Mouse (Mus musculus): Measurements from ENCODE around the gene Rab24.
A peak's percentile ranks its signal among the peaks of the same experiment; 100 is the strongest.

Rab24 gene

DNA sequence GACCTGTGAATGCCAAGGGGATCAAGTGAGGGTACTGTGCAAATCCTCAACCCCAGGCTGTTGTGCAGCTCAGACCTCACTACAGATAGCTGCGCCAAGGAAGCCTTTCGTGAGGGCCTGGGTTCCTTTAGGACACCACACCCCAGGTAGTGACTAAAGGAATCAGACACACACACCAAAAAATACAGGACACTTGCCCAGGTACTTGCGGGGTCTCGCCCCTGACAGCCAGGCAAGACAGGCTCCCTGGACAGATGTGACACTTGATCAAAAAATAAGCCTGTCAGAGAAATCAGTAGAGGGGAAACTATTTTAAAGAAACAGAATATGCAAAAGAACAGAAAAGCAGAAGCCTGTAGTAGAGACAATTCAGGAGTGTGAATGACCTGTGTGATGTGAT is 6.9 kb upstream of the Rab24 start:
- no peak for DNase-seq

DNA sequence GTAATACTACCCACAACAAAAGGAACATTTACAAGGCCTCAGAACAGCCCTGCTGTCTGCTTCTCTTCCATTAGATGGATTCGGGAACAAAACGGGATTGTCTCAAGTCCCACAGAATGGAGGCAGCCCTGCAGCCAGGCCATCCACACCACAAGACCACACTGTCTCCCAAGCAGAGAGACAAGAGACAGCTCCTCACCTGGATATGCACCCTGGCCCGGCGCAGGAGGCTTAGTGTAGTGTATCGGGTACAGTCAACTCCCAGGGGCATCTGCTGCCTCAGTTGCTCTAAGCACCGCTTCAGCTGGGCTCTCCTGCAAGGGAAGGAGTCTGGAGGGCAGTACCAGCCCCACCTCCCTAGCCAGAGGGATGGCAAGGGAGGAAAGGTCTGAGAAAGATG is 6.4 kb upstream of the Rab24 start:
- DNase-seq, result no peak

DNA sequence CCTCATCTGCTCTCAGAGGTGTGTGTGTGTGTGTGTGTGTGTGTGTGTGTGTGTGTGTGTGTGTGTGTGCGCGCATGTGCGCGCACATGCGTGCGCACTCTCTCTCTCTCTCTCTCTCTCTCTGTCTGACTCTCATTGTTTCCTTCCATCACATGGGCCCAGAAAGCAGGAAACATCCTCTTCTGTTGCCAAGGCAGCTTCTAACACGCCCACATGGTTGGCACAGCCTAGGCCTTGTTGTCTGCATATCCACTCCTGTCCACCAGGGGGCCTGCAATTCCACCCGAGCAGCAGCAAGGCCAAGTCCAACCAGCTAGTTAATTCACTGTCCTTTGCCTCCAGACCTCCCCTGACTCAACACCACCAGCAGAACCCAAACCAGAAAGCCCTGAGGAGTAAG is 5.9 kb upstream of the Rab24 start:
- peak; percentile 98 for DNase-seq

DNA sequence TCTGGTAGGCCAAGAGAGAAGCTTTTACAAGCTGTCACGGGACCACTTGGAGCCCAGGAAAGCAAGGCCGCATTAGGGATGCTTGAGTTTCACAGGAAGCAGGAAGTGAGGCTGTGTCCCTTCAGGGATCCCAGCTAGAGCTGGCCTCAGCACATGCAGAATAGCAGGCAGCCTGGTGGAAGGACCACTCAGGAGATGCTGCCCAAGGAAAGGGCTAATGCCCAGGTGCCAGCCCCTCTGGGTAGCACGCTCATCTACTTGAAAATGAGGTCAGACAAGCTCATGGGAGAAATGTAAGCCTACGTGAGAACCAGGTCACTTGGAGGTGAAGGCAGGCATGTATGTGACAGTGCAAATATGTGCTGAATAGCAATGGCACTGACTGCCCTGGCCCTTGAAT is 5.4 kb upstream of the Rab24 start:
- DNase-seq, result no peak

DNA sequence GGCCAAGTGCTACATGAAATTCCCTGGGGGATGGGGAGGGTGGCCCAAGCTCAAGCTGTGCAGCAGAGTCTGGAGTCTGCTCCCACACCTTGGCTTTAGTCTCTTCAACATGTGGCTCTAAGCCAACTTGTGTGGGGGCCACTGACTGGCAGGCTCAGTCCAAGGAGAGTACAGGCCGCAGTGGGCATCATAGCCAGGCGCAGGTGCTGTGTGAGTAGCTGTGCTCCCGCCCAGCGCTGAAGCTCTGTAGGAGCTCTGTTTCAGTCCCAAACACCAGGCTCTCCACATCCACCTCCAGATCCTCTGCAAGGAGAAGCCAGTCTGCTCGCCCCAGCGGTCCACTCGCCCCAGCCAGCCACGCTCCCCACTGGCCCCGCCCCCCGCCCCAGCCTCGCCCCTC is 3.9 kb upstream of the Rab24 start:
- no peak for DNase-seq

DNA sequence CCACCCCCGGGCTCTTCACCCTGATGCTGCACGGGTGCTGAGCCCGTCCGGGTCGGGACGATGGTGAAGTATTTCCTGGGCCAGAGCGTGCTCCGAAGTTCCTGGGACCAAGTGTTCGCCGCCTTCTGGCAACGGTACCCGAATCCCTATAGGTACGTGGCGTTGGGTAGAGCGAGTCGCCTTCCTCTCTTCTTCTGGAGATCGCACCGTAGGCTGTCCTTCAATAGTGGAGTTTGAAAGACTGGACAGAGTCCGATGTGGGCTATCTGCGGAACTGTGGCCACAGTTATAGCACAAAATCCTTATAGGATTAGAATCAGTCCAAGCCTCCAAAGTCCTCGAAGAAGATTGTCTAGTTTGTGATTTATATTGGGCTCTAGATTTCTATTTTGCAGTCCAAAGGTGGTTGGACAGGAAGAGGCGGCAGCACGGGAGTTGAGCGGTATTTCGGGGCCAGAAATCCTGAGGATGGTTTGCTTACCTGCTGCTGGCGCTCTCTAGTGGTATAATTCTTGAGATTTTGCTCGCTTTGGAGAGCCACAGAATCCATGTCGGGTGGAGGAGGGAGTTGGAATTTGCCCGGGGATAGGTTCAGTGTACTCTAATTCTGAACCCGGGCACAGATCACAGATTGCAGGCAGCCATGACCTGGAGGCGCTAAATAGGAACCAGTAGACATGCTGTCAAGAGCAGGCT is 532 bp upstream of the Rab24 start:
- peak; percentile 91 for DNase-seq

DNA sequence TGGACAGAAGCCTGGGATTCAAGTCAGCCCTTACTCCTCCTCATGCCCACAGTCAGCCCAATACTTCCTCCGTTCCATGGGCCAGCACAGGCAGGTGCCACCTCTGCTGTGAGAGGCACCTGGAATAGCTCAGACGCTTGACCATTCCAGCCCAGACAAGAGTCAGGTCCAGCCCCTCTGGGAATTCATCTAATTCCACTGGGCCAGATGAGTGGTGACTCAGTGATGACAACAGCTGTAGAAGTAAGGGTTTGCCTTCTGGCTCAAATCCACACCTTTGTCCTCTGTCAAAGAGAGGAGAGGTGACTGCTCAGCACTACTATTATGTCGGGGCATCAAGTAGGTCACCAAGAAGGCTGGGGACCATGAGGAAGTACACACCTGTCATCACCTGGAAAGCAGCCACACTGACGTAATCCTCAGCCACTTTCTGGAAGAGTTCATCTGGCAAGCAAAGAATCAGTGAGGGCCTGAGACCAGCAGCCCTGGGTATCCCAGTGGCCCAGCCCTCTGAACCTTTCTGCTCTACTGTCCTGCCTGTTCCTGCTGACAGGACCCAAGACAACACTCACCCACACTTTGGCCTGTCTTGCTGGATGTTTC is 1.7 kb downstream of the Rab24 start, which contains the start of gene Prelid1:
Gene Prelid1, plus strand, starts transcription at position 570 of the 603 bp plus-strand sequence.
- DNase-seq, result peak; percentile 90

DNA sequence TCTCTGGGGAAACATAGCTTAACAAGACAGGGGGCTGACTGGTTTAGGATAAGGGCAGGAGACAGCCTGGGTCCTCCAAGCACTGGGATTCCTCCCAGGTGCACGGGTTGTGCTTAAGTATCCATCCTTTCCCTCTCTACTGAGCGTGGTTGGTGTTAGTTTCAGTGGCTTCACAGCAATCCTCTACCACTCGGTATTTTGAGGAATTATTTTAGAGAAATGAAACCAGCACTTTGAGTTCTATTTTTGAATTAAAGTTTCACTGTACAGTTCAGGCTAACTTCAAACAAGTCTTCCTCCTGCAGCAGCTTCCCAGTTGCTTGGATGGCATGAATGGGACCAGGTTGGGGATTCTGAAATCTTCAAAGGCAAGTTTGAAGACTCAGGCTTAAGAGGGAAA is 3.4 kb downstream of the Rab24 start:
- DNase-seq, result no peak

DNA sequence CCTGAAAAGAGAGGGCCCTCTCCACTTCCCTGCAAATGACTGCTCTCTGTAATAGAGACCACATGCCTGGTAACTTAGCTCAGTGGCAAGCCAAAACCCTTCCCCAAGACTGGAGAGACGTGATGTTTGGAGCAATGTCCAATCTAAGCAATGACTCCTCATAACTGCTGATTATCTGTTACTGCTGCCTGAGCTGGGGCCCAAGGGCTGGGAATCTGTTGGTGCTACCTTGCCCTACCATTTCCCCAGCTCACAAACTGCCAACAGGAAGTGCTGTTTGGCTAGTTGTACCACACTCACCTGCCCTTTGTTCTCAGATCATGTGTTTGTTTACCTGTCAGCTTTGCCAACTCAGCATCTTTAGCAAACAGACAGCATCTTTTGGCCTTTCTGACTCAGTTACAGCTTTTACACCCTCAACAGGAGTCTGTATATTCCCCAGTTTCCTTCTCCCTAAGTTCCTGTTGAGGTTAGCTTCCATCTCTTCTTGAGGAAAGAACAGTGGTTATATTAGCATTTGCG is 6.8 kb downstream of the Rab24 start:
- no peak for DNase-seq

DNA sequence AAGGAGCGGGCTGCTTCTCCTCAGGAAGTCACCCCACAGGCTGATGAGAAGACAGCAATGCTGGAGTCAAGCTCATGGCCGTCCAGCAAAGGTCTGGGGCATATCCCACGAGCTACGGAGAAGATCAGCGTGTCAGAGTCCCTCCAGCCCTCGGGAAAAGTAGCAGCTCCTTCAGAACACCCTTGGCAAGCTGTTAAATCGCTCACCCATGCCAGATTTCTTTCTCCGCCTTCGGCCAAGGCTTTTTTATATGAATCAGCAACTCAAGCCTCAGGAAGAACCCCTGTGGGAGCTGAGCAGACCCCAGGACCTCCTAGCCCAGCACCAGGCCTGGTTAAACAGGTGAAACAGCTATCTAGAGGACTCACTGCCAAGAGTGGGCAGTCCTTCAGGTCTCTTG is 8.7 kb downstream of the Rab24 start:
- peak; percentile 92 for DNase-seq

DNA sequence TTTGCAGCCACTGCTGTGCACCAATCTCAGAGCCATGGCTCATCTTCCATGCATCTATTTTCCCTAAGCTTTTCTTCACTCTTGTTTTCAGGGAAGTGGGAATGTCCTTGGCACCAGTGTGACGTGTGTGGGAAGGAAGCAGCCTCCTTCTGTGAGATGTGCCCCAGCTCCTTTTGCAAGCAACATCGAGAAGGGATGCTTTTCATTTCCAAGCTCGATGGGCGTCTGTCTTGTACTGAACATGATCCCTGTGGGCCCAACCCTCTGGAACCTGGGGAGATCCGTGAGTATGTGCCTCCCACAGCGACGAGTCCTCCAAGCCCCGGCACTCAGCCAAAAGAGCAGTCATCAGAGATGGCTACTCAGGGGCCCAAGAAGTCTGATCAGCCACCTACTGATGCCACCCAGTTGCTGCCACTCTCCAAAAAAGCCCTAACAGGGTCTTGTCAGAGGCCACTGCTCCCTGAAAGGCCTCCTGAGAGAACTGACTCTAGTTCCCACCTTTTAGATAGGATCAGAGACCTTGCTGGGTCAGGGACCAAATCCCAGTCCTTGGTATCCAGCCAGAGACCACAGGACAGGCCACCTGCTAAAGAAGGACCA is 9.6 kb downstream of the Rab24 start:
- peak; percentile 90 for DNase-seq

DNA sequence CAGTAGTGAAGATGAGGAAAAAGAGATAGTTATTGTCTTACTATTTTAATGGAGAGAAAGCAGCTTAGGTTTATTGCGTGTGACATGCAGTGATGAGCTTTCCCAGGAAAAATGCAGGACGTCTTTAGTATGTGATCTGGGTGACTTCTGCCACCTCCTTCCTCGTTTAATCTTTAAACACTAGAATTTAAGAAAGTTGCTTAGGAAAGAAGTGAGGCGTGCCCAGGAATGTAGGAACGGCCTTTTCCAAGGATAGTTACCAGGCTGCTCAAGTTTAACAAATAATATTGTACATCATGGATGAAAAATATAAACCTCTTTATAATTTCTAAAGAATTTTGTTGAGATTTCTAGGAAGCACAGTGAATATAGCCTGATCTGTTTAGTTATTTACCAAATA is 20.8 kb downstream of the Rab24 start:
- peak; percentile 52 for DNase-seq

DNA sequence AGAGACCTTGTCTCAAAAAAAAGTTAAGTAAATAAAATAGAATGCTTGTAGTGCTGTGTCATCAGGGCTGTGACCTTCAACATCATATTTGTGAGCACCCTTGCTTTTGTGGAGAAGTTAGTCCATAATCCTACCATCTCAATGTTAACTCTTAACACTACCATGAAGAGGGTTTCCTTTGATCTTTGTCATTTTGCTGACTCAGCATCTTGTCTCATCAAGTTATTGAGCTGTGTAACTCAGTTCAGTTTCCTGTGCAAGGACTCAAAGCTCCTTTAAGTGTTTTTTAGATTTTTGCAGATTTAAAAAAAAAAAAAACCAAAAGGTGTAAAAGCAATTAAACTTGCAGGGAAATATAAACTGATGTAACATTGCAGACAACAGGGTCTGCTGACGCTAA is 25.0 kb downstream of the Rab24 start:
- DNase-seq, result no peak

DNA sequence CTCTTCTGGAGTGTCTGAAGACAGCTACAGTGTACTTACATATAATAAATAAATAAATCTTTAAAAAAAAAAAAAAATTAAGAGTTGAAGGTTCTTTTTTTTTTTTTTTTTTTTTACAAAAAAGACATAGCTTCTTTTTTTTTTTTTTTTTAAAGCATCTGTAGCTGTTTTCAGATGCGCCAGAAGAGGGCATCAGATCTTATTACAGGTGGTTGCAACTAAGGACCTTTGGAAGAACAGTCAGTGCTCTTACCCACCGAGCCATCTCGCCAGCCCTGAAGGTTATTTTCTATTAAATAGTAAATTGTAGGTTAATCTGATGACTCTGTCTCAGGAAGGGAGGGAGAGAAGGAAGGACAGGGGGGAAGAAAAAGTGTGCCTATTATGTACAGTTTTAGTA is 32.9 kb downstream of the Rab24 start:
- peak; percentile 65 for DNase-seq

DNA sequence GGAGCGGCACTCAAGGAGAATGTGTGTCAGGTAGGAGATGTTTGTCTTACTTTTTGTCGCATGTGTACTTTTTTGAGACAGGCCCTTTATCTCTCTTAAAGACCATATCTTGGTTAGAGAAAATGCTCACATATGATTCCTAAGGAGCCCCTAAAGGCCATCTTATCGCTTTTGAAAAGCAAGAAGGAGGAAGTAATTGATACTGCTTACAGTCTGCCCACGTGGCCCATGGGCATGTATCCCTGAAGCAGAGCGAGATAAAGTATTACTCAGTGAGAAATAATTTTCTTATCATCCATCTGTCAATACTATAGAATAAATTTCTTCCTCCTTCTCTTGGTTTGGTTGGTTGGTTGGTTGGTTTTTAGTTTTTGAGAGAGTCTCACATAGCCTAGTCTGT is 44.1 kb downstream of the Rab24 start:
- DNase-seq, result no peak

DNA sequence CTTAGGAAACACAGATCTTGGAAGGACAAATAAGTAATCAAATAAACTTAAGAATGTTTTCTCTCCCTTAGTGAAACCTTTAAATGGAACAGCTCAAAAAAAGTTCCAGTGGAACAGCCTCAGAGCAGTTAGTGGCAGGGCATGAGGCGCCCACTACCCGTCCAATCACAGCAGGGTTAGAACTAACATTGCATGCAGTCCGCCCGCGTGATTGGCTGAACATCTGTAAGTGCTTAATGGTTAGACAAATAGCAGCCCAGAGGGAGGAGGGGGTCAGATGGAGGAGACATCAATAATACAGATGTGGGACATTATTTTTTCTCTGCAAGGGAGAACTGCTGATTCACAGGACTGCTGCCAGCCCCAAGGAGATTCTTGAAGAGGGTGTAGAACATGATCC is 44.5 kb downstream of the Rab24 start:
- no peak for DNase-seq

Data from heart, adult 11 months (tissue).